Mouse (Mus musculus) midbrain, embryonic 15.5 days (tissue): ENCODE measurements around the gene 1700109H08Rik. TPM values are rescaled to one million over a fixed set of nuclear protein-coding genes. Genes with fewer than 3 reads are reported as not detected.
"Not testable (repeated sequence)": the region's sequence is repeated elsewhere in the genome, so short reads cannot be mapped to it uniquely, and the experiment has no call there.

Experiments
- ATAC-seq: fragments of 200-750 bp; cut with Nextera tagmentation; replicated peaks from 2 replicates; pipeline ENCODE4 v1.8.0; 2017; ENCODE audit warnings: moderate TSS enrichment
- H3K27ac ChIP-seq: fragments of 300-500 bp; sonication (generic); 2 replicates; pipeline ENCODE4 v1.5.1; 2015; ENCODE audit warnings: mild to moderate bottlenecking, inconsistent platforms
- H3K27me3 ChIP-seq: fragments of 300-500 bp; sonication (generic); replicated peaks from 2 replicates; pipeline ENCODE4 v1.6.1; 2015; ENCODE audit warnings: inconsistent platforms
- H3K36me3 ChIP-seq: fragments of 300-500 bp; sonication (generic); replicated peaks from 2 replicates; pipeline ENCODE4 v1.6.1; 2015; ENCODE audit warnings: inconsistent platforms
- H3K4me1 ChIP-seq: fragments of 300-500 bp; sonication (generic); 2 replicates; pipeline ENCODE4 v1.6.1; 2015; ENCODE audit warnings: inconsistent platforms
- H3K4me2 ChIP-seq: fragments of 300-500 bp; sonication (generic); 2 replicates; pipeline ENCODE4 v1.6.1; 2015; ENCODE audit warnings: inconsistent platforms, mild to moderate bottlenecking, moderate library complexity
- H3K4me3 ChIP-seq: fragments of 300-500 bp; sonication (generic); 2 replicates; pipeline ENCODE4 v1.5.1; 2015; ENCODE audit warnings: mild to moderate bottlenecking, inconsistent platforms
- H3K9ac ChIP-seq: fragments of 300-500 bp; sonication (generic); 2 replicates; pipeline ENCODE4 v1.6.1; 2015; ENCODE audit warnings: mild to moderate bottlenecking, inconsistent platforms
- H3K9me3 ChIP-seq: fragments of 300-500 bp; sonication (generic); 2 replicates; pipeline ENCODE4 v1.6.1; 2016; ENCODE audit warnings: inconsistent platforms
- WGBS: fragments of 180-500 bp; shearing (Covaris S2); methylation state at CpG from one replicate; pipeline ENCODE4 v1.1.7; 2015; ENCODE audit warnings: mixed read lengths; 5-methylcytosine and 5-hydroxymethylcytosine counted together
- polyA plus RNA-seq: library from polyadenylated mRNA; unstranded; fragments of >200 nt; fragmentation: Nextera tagmentation; extraction: Ambion mirVana; gene quantifications from 2 replicates; pipeline ENCODE4 v1.2.1, GENCODE M21; 2015

Gene 1700109H08Rik
- polyA plus RNA-seq: 2.5 and 3.7 TPM in 2 replicates

GRCm38 (mm10) chr5:3571266-3571665, at the start of gene 1700109H08Rik:
1700109H08Rik (plus strand) TSS chr5:3571566.
- H3K4me2 ChIP-seq: no peak within 1 kb of the TSS
- peaks cover 56% of the 10 kb centered on the region for H3K36me3 ChIP-seq
- H3K9me3 ChIP-seq: peaks cover 5% of the 10 kb centered on the region; the same call in 1 of the 2 replicates
- no peak within 1 kb of the TSS for H3K27ac ChIP-seq
- no peak for ATAC-seq
- H3K9ac ChIP-seq: no peak within 1 kb of the TSS
- WGBS: 96% methylated on average over 4 of the region's 4 CpGs
- no peaks in the 10 kb centered on the region for H3K27me3 ChIP-seq
- H3K4me3 ChIP-seq: no peak within 1 kb of the TSS
- no peaks in the 10 kb centered on the region for H3K4me1 ChIP-seq

GRCm38 (mm10) chr5:3521741-3522140, 49.6 kb upstream of the 1700109H08Rik start:
- Histone ChIP-seq H3K4me2 (no peak overlapping the region), H3K9me3 (no peaks in the 10 kb centered on the region), H3K27ac (no peak overlapping the region), H3K36me3 (no peaks in the 10 kb centered on the region), H3K4me1 (no peaks in the 10 kb centered on the region), H3K4me3 (no peak overlapping the region), H3K27me3 (no peaks in the 10 kb centered on the region), H3K9ac (no peak overlapping the region)
- WGBS: 85% methylated on average over 12 of the region's 12 CpGs
- ATAC-seq: no peak

- Histone ChIP-seq H3K9me3 (no peaks in the 10 kb centered on the region), H3K36me3 (no peaks in the 10 kb centered on the region)
These were observed 48.5 kb upstream of the 1700109H08Rik start for GRCm38 (mm10) chr5:3522826-3523225.

GRCm38 (mm10) chr5:3527041-3527691, 44.2 kb upstream of the 1700109H08Rik start:
- ATAC-seq: peak; percentile 51; the same call in 1 of the 2 replicates
- Histone ChIP-seq H3K27me3 (no peaks in the 10 kb centered on the region), H3K4me1 (0 out of 2 replicates have a peak, but pooled peaks cover 2% of the 10 kb centered on the region), H3K36me3 (no peaks in the 10 kb centered on the region), H3K27ac (no peak overlapping the region), H3K9me3 (no peaks in the 10 kb centered on the region), H3K9ac (no peak overlapping the region), H3K4me2 (no peak overlapping the region), H3K4me3 (no peak overlapping the region)
- 29% methylated on average over 5 of the region's 5 CpGs for WGBS

More at GRCm38 (mm10) chr5:3522826-3523225, 48.5 kb upstream of the 1700109H08Rik start:
- no peak for ATAC-seq
- H3K4me1 ChIP-seq: 0 out of 2 replicates have a peak, but pooled peaks cover 2% of the 10 kb centered on the region
- no peak overlapping the region for H3K4me3 ChIP-seq
- 92% methylated on average over 10 of the region's 10 CpGs for WGBS
- H3K27me3 ChIP-seq: no peaks in the 10 kb centered on the region
- no peak overlapping the region for H3K4me2 ChIP-seq
- no peak overlapping the region for H3K9ac ChIP-seq
- H3K27ac ChIP-seq: no peak overlapping the region

GRCm38 (mm10) chr5:3529585-3530189, 41.7 kb upstream of the 1700109H08Rik start:
- Histone ChIP-seq H3K27me3 (no peaks in the 10 kb centered on the region), H3K36me3 (no peaks in the 10 kb centered on the region), H3K9me3 (no peaks in the 10 kb centered on the region), H3K9ac (no peak overlapping the region), H3K4me2 (no peak overlapping the region), H3K27ac (no peak overlapping the region), H3K4me1 (0 out of 2 replicates have a peak, but pooled peaks cover 2% of the 10 kb centered on the region), H3K4me3 (no peak overlapping the region)
- peak; percentile 89 for ATAC-seq
- 50% methylated on average over 10 of the region's 10 CpGs for WGBS

GRCm38 (mm10) chr5:3532048-3532447, 39.3 kb upstream of the 1700109H08Rik start:
- not testable (repeated sequence) for H3K27me3 ChIP-seq, H3K4me1 ChIP-seq, ATAC-seq, H3K4me3 ChIP-seq, H3K9me3 ChIP-seq, H3K4me2 ChIP-seq, H3K9ac ChIP-seq, H3K27ac ChIP-seq, H3K36me3 ChIP-seq

GRCm38 (mm10) chr5:3536592-3537212, 34.7 kb upstream of the 1700109H08Rik start:
- ATAC-seq: no peak
- no peak overlapping the region for H3K9ac ChIP-seq
- no peaks in the 10 kb centered on the region for H3K9me3 ChIP-seq
- no peak overlapping the region for H3K27ac ChIP-seq
- H3K4me2 ChIP-seq: no peak overlapping the region
- WGBS: 72% methylated on average over 3 of the region's 3 CpGs
- no peaks in the 10 kb centered on the region for H3K27me3 ChIP-seq
- H3K4me3 ChIP-seq: no peak overlapping the region
- H3K36me3 ChIP-seq: no peaks in the 10 kb centered on the region
- H3K4me1 ChIP-seq: no peaks in the 10 kb centered on the region

- H3K4me3 ChIP-seq: no peak overlapping the region
- ATAC-seq: no peak
- H3K27ac ChIP-seq: no peak overlapping the region
- 75% methylated on average over 11 of the region's 11 CpGs for WGBS
- H3K9me3 ChIP-seq: no peaks in the 10 kb centered on the region
- H3K4me2 ChIP-seq: no peak overlapping the region
- H3K4me1 ChIP-seq: no peaks in the 10 kb centered on the region
- no peaks in the 10 kb centered on the region for H3K36me3 ChIP-seq
- no peak overlapping the region for H3K9ac ChIP-seq
- no peaks in the 10 kb centered on the region for H3K27me3 ChIP-seq
These were observed 32.6 kb upstream of the 1700109H08Rik start for GRCm38 (mm10) chr5:3538505-3539472.

- H3K9ac ChIP-seq: no peak overlapping the region
- H3K27me3 ChIP-seq: no peaks in the 10 kb centered on the region
- 80% methylated on average over 6 of the region's 6 CpGs for WGBS
- H3K4me2 ChIP-seq: no peak overlapping the region
- H3K36me3 ChIP-seq: no peaks in the 10 kb centered on the region
- H3K27ac ChIP-seq: no peak overlapping the region
- H3K4me3 ChIP-seq: no peak overlapping the region
- peaks cover 19% of the 10 kb centered on the region for H3K4me1 ChIP-seq
- ATAC-seq: no peak
- no peaks in the 10 kb centered on the region for H3K9me3 ChIP-seq
These were observed 29.5 kb upstream of the 1700109H08Rik start for GRCm38 (mm10) chr5:3541871-3542270.

GRCm38 (mm10) chr5:3543629-3544479, 27.5 kb upstream of the 1700109H08Rik start, which contains the start of gene Fam133b:
Fam133b (plus strand) TSS chr5:3543833.
- Histone ChIP-seq H3K36me3 (no peaks in the 10 kb centered on the region), H3K4me1 (peaks cover 19% of the 10 kb centered on the region), H3K27me3 (no peaks in the 10 kb centered on the region), H3K9me3 (no peaks in the 10 kb centered on the region), H3K27ac (peak within 1 kb of the TSS; percentile 90), H3K9ac (peak within 1 kb of the TSS; percentile 84), H3K4me2 (peak within 1 kb of the TSS; percentile 68), H3K4me3 (peak within 1 kb of the TSS; percentile 94)
- ATAC-seq: peak; percentile 98
- WGBS: under 1% methylated on average over 68 of the region's 80 CpGs

GRCm38 (mm10) chr5:3544480-3544769, 26.9 kb upstream of the 1700109H08Rik start:
- Histone ChIP-seq H3K9ac (peak overlapping the region; percentile 84), H3K36me3 (no peaks in the 10 kb centered on the region), H3K4me3 (peak overlapping the region; percentile 94), H3K4me1 (peaks cover 19% of the 10 kb centered on the region), H3K27me3 (no peaks in the 10 kb centered on the region), H3K27ac (no peak overlapping the region), H3K4me2 (peak overlapping the region; percentile 68), H3K9me3 (no peaks in the 10 kb centered on the region)
- WGBS: 8% methylated on average over 7 of the region's 7 CpGs
- peak; percentile 48 for ATAC-seq
